Mouse (Mus musculus): ENCODE data around the gene Pde10a.

- TF ChIP-seq ZC3H11A (IDR thresholded peaks at IDR 0.05; ENCODE audit: borderline replicate concordance, low read depth, low read length) = no peak
- TF ChIP-seq CHD2 (IDR thresholded peaks at IDR 0.05; ENCODE audit: low read depth, low read length) = no peak
- TF ChIP-seq ZNF384 (IDR thresholded peaks at IDR 0.05; ENCODE audit: low read depth, low read length) = no peak
- TF ChIP-seq MAFK (IDR thresholded peaks at IDR 0.05; ENCODE audit: insufficient read depth, low read depth, low read length) = no peak
- no peak for TF ChIP-seq HCFC1 (IDR thresholded peaks at IDR 0.05; ENCODE audit: borderline replicate concordance, insufficient read depth, low read length)
These were observed 27.0 kb upstream of the Pde10a start for GRCm38 (mm10) chr17:8498151-8498550.

Measured in ES-E14 (cell line).